Mouse (Mus musculus) E14TG2a.4 (cell line): ENCODE data around the gene Nr1h2.

Experiments used
- CTCF ChIP-seq: conservative IDR thresholded peaks from 2 replicates; pipeline ENCODE4 v1.5.1; 2014; ENCODE audit warnings: low read length
- NANOG ChIP-seq: IDR thresholded peaks from 2 replicates; pipeline ENCODE4 v1.6.1; 2014; ENCODE audit warnings: borderline replicate concordance, low read length, mixed read lengths
- POU5F1 ChIP-seq: IDR thresholded peaks from 2 replicates; pipeline ENCODE4 v1.6.1; 2014; ENCODE audit warnings: low read length, borderline replicate concordance

- no peak for TF ChIP-seq CTCF
- no peak for TF ChIP-seq NANOG
- TF ChIP-seq POU5F1, result no peak
These were observed 40.0 kb upstream of the Nr1h2 start for GRCm38 (mm10) chr7:44593775-44594174.
